Mouse (Mus musculus): ENCODE results near the gene Inf2.

DNA sequence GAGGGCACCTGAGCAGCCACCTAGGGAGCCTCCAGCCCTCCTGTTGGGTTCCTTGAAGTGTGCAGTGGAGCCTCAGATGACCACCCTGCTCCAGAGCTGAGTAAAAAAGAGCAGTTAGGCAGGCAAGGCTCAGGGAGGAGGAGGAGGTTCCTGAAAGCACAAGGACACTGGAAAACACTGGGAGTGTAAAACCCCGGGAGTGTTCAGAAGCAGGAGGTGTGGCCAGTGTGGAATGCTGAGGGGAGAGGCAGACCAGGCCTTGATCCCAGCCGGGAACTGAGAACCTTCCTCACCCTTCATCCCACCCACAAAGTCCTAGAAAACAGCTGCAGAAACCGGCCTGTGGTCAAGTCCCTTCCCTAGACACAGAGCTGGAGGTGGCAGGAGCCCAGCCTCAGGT is 11.8 kb upstream of the Inf2 start:
- TF ChIP-seq USF1 (IDR thresholded peaks at IDR 0.05; ENCODE audit: low read depth, low read length) = no peak
- no peak for TF ChIP-seq CTCF (IDR thresholded peaks at IDR 0.05 in 2 of 3, conservative IDR thresholded peaks at IDR 0.05 in 1 of 3; ENCODE audit: control insufficient read depth in 1 of 3, insufficient read depth in 1 of 3, low read depth in 2 of 3, low read length in 3 of 3, poor library complexity in 1 of 3, severe bottlenecking in 1 of 3)
- TF ChIP-seq EP300 (IDR thresholded peaks at IDR 0.05; ENCODE audit: low read depth in 1 of 2, low read length in 2 of 2) = no peak
- TF ChIP-seq MAX (IDR thresholded peaks at IDR 0.05; ENCODE audit: low read length) = no peak
- TF ChIP-seq ZC3H11A (IDR thresholded peaks at IDR 0.05; ENCODE audit: low read depth, low read length) = no peak
- no peak for TF ChIP-seq BHLHE40 (IDR thresholded peaks at IDR 0.05; ENCODE audit: borderline replicate concordance, low read depth, low read length)
- no peak for TF ChIP-seq MYB (IDR thresholded peaks at IDR 0.05; ENCODE audit: low read depth, low read length)
- TF ChIP-seq SMC3 (IDR thresholded peaks at IDR 0.05; ENCODE audit: low read depth, low read length) = no peak

Measured in MEL (cell line).